Mouse (Mus musculus) spleen, postnatal 36 days (tissue): ENCODE measurements around the gene Mitd1.

Experiments
- DNase-seq, 2 experiments: peaks; one replicate each; pipeline ENCODE4 v3.0.0; 2022; ENCODE audit warnings: low spot score in 2 of 2, mixed read lengths in 1 of 2

Mitd1 gene

DNA sequence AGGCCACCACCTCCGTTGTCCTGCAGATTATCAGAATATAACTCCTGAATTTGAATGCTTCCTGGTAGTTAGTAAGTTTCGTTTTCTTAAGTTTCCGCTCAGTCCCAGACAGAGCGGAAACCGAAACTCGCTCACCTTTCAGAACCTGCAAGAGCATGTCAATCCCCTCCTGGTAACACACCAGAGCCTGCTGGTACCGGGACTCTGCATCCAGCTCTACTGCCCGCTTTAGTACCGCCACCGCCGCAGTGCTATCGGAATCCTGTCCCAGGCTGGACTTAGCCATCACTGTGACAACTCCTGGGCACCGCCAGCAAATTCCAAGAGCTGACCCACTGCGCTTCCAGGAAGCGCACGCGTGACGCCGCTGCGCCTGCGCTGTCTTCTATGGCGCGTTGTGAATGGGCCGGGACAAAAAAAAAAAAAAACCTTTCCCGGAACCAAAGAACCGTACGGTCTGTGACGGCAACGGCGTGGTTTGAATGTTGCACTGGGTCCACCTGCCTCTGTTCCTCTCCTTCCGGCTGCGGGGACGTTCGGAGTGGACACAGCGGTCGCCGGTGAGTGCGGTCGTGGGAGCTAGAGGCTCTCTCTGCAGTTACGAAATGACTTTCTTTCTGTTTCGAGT is at the start of gene Mitd1, which contains the start of gene Mrpl30:
Gene Mitd1 (minus strand): TSS at position 387 of the 628 bp plus-strand sequence.
Gene Mrpl30 (plus strand): TSS at position 453 of the 628 bp plus-strand sequence.
- DNase-seq: peak; percentile 79 to 84

DNA sequence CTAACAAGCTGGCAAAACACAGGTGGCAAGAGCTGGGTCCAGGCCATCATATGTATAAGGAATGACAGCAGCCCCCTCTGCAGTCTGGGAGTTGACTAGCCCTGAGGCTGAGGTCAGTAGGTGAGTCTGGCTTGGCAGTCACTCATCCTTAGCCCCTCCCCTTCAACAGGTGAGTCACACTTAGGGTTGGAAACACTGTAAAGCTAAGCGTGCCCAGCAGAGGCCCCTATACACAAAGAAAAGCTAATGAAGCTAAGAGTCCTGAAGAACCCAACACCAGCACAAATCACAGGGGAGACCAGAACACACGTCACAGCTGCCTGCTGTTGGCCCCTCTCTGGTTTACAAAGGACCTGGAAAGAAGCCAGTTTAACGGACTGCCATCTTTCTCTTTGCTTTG is 41.6 kb upstream of the Mitd1 start:
- no peak for DNase-seq

DNA sequence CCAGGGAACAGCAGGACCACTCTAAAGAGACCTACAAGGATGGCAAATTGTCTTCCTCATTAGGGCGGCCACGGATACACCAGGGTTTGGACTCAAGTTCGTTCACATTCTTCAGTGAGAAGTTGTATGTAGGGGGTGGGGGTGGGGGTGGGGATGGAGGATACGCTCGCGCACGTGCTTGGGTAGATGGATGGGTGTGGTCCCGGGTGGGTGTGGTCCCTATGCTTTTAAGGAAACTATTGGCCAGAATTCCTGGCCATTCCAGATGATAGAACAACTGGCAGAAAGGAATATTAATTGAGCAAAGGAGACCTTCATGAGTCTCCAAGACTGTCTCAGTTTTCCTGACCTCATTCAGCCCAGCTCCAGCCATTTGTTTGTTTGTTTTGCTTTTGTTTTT is 35.8 kb upstream of the Mitd1 start:
- DNase-seq: no peak

DNA sequence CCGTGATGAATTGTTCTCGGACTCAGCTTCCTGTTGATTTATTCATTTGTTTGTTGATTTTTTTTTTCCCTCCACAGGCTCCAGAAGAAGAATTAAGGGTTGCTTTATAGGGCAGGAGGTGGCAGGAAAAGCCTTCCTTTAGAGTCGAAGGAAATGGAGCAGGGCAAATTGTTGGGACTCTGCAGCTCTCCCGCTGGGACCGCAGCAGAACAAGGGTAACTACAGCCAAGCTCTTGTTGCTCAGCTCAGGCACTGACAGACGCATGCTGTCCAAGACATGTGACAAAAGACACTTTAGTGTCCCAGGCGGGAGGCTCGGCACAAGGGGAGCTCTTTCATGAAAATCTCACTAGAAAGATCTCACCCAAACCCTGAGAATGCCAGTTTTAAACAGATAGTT is 32.3 kb upstream of the Mitd1 start:
- no peak for DNase-seq

- DNase-seq: no peak
These were observed 27.9 kb upstream of the Mitd1 start for GRCm38 (mm10) chr1:37918096-37918495.

DNA sequence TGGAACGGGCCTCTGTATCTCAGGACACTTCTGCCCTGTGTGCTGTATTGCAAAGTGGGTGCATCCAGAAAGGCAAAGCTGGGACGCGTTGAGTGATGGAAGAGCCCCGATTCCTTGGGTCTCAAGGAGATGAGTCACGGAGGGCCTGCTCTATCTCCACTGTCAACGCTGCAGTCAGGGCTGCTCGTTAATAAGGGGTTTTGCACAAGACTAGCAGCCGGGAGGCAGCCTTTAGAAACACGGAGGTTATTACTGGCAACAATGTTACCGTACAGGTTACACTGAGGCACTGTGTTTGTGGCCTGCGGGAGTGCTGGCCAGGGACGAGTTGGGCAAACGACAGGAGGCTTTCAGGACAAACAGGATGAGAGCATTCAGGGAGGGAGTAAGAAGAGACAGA is 27.5 kb upstream of the Mitd1 start:
- no peak for DNase-seq

DNA sequence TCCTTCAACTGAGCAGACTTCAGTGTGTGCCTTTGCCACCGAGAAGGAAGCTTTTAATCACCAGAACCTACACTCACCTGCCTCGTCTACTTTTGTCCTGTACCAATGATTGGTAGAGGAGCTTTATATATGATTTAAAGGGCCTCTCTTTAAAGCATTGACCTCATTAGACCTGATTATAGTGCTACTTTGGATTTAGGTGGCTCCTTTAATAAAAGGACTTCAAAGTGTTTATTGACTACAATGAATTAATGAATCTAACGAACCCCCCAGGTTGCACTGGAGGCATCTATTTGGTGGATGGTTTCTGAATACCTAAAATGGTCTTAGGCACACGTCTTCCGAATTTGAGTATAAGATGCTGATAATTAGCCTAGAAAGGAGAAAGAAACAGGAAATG is 26.2 kb upstream of the Mitd1 start, which contains the start of gene Lyg2:
Gene Lyg2 (minus strand): TSS at position 101 of the 400 bp plus-strand sequence.
- no peak for DNase-seq

DNA sequence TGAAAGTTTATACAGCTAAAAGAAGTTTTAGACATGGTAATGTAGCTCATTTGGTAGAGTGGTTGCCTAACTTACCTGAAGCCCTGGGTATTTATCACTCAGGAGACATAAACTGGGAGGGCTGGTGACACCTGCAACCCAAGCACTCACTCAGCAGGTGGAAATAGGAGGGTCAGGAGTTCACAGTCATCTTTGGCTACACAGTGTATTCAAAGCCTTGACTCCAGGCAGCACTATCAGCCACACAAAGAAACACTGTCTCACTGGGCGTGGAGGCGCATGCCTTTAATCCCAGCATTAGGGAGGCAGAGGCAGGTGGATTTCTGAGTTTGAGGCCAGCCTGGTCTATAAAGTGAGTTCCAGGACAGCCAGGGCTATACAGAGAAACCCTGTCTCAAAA is 22.5 kb upstream of the Mitd1 start:
- no peak for DNase-seq

DNA sequence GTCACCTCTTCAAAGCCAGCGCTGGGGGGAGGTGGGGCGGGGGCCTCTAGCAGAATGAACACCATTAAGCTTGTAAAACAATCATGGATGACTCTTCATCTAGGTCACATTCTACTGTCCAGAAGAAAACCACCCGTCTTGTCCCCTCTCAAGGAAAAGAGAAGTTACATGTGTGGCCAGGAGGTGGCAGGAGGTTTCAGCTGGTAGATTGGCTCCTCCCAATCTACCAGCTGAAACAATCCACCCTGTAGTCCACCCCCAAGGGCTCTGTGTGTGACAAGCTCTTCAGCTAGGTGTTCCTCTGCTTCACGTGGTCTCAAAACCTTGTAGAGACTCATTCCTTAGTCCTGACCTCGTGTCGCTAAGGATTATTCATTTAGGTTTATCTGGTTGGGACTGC is 13.0 kb upstream of the Mitd1 start:
- DNase-seq: no peak

DNA sequence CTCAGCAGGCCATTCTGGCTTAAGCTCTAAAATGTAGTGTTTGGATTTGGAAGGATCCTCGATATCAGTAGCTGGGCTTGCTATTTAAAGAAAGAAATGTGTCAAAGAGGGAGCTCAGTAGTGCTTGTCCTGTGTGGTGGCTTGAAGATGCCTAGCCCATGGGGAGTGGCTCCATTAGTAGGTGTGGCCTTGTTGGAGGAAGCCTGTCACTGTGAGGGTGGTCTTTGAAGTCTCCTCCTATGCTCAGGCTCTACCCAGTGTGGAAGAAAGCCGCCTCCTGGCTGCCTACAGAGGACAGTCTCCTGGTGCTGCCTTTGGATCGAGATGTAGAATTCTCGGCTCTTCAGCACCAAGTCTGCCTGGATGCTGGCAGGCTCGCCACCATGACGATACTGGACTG is 10.1 kb upstream of the Mitd1 start:
- DNase-seq: no peak

DNA sequence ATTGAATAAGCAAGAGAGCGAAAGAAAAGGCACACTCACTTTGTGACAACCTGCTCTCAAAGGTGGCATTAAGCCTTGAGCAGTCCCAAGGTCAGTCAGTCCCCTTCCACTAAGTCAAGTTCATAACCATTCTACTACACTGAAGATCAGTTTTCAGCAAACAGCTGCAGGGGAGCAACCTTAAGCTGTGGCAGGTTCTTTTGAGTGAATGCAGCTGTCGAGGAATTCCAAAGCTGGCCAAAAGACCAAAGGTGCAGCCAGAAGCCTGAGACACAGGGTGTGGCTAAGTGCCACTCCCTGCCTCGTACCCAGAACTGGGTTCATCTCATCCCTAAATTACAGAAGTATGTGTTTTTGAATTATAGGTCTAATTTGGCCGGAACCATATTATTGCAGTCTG is 9.6 kb upstream of the Mitd1 start:
- no peak for DNase-seq

- DNase-seq: no peak
These were observed 4.4 kb upstream of the Mitd1 start for GRCm38 (mm10) chr1:37894606-37895005.

DNA sequence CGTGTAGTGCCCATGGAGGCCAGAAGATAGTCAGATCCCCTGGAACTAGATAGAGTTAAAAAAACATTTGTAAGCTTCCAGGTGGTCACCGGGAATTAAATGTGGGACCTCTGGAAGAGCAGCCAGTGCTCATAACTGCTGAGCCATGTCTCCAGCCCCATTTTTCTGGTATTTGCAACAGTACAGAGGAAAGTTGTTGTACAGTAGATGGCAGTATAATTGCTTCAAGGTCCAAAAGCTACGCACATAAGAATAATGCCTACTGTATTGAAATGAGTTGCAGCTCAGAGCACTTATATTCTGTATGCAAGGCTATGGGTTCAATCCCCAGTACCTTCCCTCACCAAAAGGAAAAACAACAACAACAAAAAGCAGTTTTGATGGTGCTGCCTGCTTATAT is 1.2 kb upstream of the Mitd1 start:
- no peak for DNase-seq

GRCm38 (mm10) chr1:37889206-37889605 is 1.0 kb downstream of the Mitd1 start:
- no peak for DNase-seq

DNA sequence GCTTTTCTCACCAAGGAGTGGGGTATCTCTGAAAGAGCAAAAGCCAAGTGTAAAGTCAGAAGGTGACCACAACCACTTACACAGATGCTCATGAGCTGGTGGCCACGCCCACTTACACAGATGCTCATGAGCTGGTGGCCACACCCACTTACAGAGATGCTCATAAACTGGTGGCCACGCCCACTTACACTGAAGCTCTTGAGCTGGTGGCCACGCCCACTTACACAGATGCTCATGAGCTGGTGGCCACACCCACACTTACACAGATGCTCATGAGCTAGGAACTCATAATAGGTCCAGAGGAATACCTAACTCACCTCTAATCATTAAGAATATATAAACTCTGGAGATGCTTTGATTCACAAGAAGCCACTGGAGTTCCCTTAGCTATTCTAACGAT is 5.8 kb downstream of the Mitd1 start:
- peak in 1 of 2 experiments; percentile 49 for DNase-seq

DNA sequence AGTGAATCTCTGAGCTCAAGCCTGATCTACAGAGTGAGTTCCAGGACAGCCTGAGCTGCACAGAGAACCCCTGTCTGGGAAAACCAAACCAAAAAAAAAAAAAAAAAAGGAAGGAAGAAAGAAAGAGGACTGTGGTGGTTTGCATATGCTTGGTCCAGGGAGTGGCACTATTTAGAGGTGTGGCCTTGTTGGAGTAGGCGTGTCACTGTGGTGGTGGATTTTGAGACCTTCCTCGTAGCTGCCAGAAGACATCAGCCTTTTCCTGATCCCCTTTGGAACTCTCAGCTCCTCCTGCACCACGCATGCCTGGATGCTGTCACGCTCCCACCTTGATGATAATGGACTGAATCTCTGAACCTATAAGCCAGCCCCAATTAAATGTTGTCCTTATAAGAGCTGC is 6.8 kb downstream of the Mitd1 start:
- DNase-seq: no peak

GRCm38 (mm10) chr1:37877736-37878460 is 12.3 kb downstream of the Mitd1 start:
- no peak for DNase-seq

- no peak for DNase-seq
These were observed 17.1 kb downstream of the Mitd1 start for GRCm38 (mm10) chr1:37873157-37873556.

GRCm38 (mm10) chr1:37872131-37873067 is 17.8 kb downstream of the Mitd1 start:
- peak; percentile 76 to 82 for DNase-seq

DNA sequence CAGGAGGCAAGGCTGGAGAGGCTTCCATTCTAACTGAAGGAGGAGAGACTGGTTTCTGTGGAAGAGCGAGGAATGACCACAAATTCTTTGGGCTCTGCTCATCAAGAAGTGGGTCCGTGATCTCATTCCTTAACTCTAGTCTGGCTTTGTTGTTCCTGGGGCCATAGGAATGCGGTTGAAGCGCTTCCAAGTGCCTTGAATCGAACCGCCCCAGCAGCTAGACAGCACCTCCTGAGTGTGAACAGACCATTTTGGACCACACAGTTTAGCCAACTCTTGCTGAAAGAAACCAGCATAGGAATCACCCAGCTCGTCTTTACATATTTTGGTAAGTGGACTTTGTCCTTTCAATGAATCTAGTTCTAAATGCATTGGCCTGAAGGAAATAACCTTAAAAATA is 18.5 kb downstream of the Mitd1 start, which contains the start of gene Lipt1:
Gene Lipt1 (plus strand): TSS at position 35 of the 400 bp plus-strand sequence.
- DNase-seq: no peak

GRCm38 (mm10) chr1:37869362-37869761 is 20.8 kb downstream of the Mitd1 start:
- no peak for DNase-seq

DNA sequence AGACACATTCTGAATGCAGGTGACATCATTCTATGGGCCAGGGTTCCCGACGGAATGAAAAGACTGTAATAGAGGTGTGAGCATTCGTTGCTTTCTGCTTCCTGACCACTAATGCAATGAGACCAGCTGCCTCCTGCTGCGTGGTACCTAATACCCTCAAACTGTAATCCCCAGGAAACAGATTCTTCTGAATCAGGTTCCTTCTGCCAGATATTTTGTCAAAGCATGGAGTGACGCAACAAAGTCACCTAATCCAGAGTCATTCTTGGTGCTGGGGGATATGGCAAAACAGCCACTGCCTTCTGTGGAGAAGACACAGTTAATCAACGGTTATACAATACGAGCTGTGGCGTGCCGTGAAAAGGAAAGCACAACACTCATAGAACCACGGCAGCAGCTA is 21.6 kb downstream of the Mitd1 start:
- no peak for DNase-seq
